Mouse (Mus musculus): ENCODE measurements around the gene Akna. TPM values are rescaled to one million over a fixed set of nuclear protein-coding genes. Genes with fewer than 3 reads are reported as not detected.

Gene Akna
- polyA plus RNA-seq, 2 experiments, result 2.2 to 2.4 TPM

GRCm38 (mm10) chr4:63441616-63442015, 38.5 kb upstream of the Akna start:
- H3K9me3 ChIP-seq (ENCODE audit: control insufficient read depth, low read length), result no peaks in the 10 kb centered on the region
- no peaks in the 10 kb centered on the region for H3K4me1 ChIP-seq (replicated peaks; ENCODE audit: control insufficient read depth in 2 of 2, insufficient read depth in 2 of 2, low read length in 1 of 2)
- no peaks in the 10 kb centered on the region for H3K27me3 ChIP-seq (ENCODE audit: control insufficient read depth, insufficient read depth, low read length)
- H3K27ac ChIP-seq, result no peak overlapping the region
- H3K4me2 ChIP-seq (ENCODE audit: low read depth), result no peak overlapping the region
- H3K36me3 ChIP-seq (replicated peaks; ENCODE audit: control insufficient read depth, insufficient read depth, low read depth), result no peaks in the 10 kb centered on the region
- ATAC-seq (ENCODE audit: insufficient read depth), result no peak
- 69% methylated on average over 7 of the region's 7 CpGs for WGBS (ENCODE audit: insufficient replicate concordance)
- no peak for DNase-seq (ENCODE audit: low read depth in 3 of 3, low spot score in 3 of 3)
- no peak overlapping the region for H3K9ac ChIP-seq (replicated peaks)
- TF ChIP-seq CTCF (IDR thresholded peaks at IDR 0.05; ENCODE audit: low read depth) (no peak), EP300 (IDR thresholded peaks at IDR 0.05; ENCODE audit: low read depth) (no peak)
- H3K4me3 ChIP-seq (ENCODE audit: insufficient read depth in 1 of 2, low read depth in 2 of 2, low read length in 2 of 2), result no peak overlapping the region

GRCm38 (mm10) chr4:63440262-63440661, 37.1 kb upstream of the Akna start:
- Histone ChIP-seq H3K4me3 (ENCODE audit: insufficient read depth in 1 of 2, low read depth in 2 of 2, low read length in 2 of 2) (no peak overlapping the region), H3K9ac (replicated peaks) (no peak overlapping the region), H3K4me1 (replicated peaks; ENCODE audit: control insufficient read depth in 2 of 2, insufficient read depth in 2 of 2, low read length in 1 of 2) (no peaks in the 10 kb centered on the region), H3K27me3 (ENCODE audit: control insufficient read depth, insufficient read depth, low read length) (no peaks in the 10 kb centered on the region), H3K9me3 (ENCODE audit: control insufficient read depth, low read length) (no peaks in the 10 kb centered on the region), H3K4me2 (ENCODE audit: low read depth) (no peak overlapping the region), H3K36me3 (replicated peaks; ENCODE audit: control insufficient read depth, insufficient read depth, low read depth) (no peaks in the 10 kb centered on the region), H3K27ac (no peak overlapping the region)
- DNase-seq (ENCODE audit: low read depth in 3 of 3, low spot score in 3 of 3) (no peak), ATAC-seq (ENCODE audit: insufficient read depth) (no peak)
- WGBS (ENCODE audit: insufficient replicate concordance), result 70% methylated on average over 7 of the region's 7 CpGs
- TF ChIP-seq EP300 (IDR thresholded peaks at IDR 0.05; ENCODE audit: low read depth) (no peak), CTCF (IDR thresholded peaks at IDR 0.05; ENCODE audit: low read depth) (no peak)

DNA sequence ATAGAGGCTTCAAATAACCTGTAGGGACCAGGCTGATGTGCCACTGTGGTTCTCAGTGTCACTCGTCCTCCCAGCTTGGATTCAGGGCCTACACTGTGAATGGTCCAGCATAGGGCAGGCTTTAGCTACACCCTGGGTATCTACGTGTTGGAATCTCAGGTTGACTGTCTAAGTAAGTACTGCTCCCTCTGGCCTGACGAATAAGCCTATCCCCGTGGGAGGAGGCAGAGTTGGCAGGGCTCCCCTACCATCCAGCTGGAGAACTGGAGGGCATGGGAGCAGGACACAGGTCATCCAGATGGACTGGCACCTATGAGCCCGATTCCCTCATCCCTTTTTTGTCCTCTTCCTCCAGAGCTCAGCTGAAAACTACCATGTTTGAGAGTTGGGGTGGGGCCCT, 34.8 kb upstream of the Akna start:
- no peak overlapping the region for H3K4me2 ChIP-seq (ENCODE audit: low read depth)
- DNase-seq (ENCODE audit: low read depth in 3 of 3, low spot score in 3 of 3), result no peak
- no peaks in the 10 kb centered on the region for H3K4me1 ChIP-seq (replicated peaks; ENCODE audit: control insufficient read depth in 2 of 2, insufficient read depth in 2 of 2, low read length in 1 of 2)
- no peak overlapping the region for H3K27ac ChIP-seq
- TF ChIP-seq CTCF (IDR thresholded peaks at IDR 0.05; ENCODE audit: low read depth) (no peak), EP300 (IDR thresholded peaks at IDR 0.05; ENCODE audit: low read depth) (no peak)
- H3K9ac ChIP-seq (replicated peaks), result no peak overlapping the region
- H3K36me3 ChIP-seq (replicated peaks; ENCODE audit: control insufficient read depth, insufficient read depth, low read depth), result no peaks in the 10 kb centered on the region
- H3K9me3 ChIP-seq (ENCODE audit: control insufficient read depth, low read length), result no peaks in the 10 kb centered on the region
- WGBS (ENCODE audit: insufficient replicate concordance), result 61% methylated on average over 5 of the region's 5 CpGs
- no peak overlapping the region for H3K4me3 ChIP-seq (ENCODE audit: insufficient read depth in 1 of 2, low read depth in 2 of 2, low read length in 2 of 2)
- no peaks in the 10 kb centered on the region for H3K27me3 ChIP-seq (ENCODE audit: control insufficient read depth, insufficient read depth, low read length)
- no peak for ATAC-seq (ENCODE audit: insufficient read depth)

- 72% methylated on average over 16 of the region's 16 CpGs for WGBS (ENCODE audit: insufficient replicate concordance)
- H3K27me3 ChIP-seq (ENCODE audit: control insufficient read depth, insufficient read depth, low read length), result no peaks in the 10 kb centered on the region
- no peak overlapping the region for H3K27ac ChIP-seq
- no peak overlapping the region for H3K9ac ChIP-seq (replicated peaks)
- H3K4me1 ChIP-seq (replicated peaks; ENCODE audit: control insufficient read depth in 2 of 2, insufficient read depth in 2 of 2, low read length in 1 of 2), result no peaks in the 10 kb centered on the region
- ATAC-seq (ENCODE audit: insufficient read depth) (no peak), DNase-seq (ENCODE audit: low read depth in 3 of 3, low spot score in 3 of 3) (no peak)
- no peak overlapping the region for H3K4me2 ChIP-seq (ENCODE audit: low read depth)
- no peaks in the 10 kb centered on the region for H3K36me3 ChIP-seq (replicated peaks; ENCODE audit: control insufficient read depth, insufficient read depth, low read depth)
- no peak for TF ChIP-seq CTCF (IDR thresholded peaks at IDR 0.05; ENCODE audit: low read depth)
- no peak for TF ChIP-seq EP300 (IDR thresholded peaks at IDR 0.05; ENCODE audit: low read depth)
- H3K9me3 ChIP-seq (ENCODE audit: control insufficient read depth, low read length), result no peaks in the 10 kb centered on the region
- no peak overlapping the region for H3K4me3 ChIP-seq (ENCODE audit: insufficient read depth in 1 of 2, low read depth in 2 of 2, low read length in 2 of 2)
These were observed 34.1 kb upstream of the Akna start for GRCm38 (mm10) chr4:63437119-63437815.

DNA sequence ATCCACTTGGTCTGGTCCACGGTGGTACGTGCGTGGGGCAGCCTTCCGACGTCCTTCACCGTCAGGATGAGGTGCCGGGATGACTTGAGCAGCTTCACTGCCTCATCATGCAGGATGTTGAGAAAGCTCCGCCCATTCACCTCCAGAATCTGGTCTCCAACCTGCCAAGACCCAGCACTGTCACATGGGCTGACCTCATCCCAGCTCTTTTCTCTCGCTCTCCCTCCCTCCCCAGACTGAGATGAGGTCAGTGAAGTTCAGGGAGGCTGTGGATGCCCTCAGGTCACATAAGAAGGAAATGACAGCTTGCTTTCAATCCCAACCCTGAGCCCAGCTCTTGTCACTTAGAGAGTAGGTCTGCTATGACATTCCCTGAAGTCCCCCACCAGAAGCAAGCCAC, 32.2 kb upstream of the Akna start:
- Histone ChIP-seq H3K4me3 (ENCODE audit: insufficient read depth in 1 of 2, low read depth in 2 of 2, low read length in 2 of 2) (no peak overlapping the region), H3K36me3 (replicated peaks; ENCODE audit: control insufficient read depth, insufficient read depth, low read depth) (no peaks in the 10 kb centered on the region), H3K9ac (replicated peaks) (no peak overlapping the region), H3K27ac (no peak overlapping the region), H3K4me2 (ENCODE audit: low read depth) (no peak overlapping the region), H3K9me3 (ENCODE audit: control insufficient read depth, low read length) (no peaks in the 10 kb centered on the region), H3K27me3 (ENCODE audit: control insufficient read depth, insufficient read depth, low read length) (no peaks in the 10 kb centered on the region), H3K4me1 (replicated peaks; ENCODE audit: control insufficient read depth in 2 of 2, insufficient read depth in 2 of 2, low read length in 1 of 2) (no peaks in the 10 kb centered on the region)
- TF ChIP-seq EP300 (IDR thresholded peaks at IDR 0.05; ENCODE audit: low read depth) (no peak), CTCF (IDR thresholded peaks at IDR 0.05; ENCODE audit: low read depth) (no peak)
- 70% methylated on average over 9 of the region's 9 CpGs for WGBS (ENCODE audit: insufficient replicate concordance)
- no peak for ATAC-seq (ENCODE audit: insufficient read depth)
- DNase-seq (ENCODE audit: low read depth in 3 of 3, low spot score in 3 of 3), result no peak
